ENCODE assay signal across 8 mouse cellular contexts in genomic region chr4:156032856-156033255, GRCm38 (mm10). TPM values are rescaled to one million over a fixed set of nuclear protein-coding genes. Genes with fewer than 3 reads are reported as not detected.
DNase-seq lines count a peak whose midpoint lies in the region; ATAC-seq and TF ChIP-seq lines count a peak whose summit lies in the region.

No protein-coding gene starts in this region.

- peaks cover 39% of the 10 kb centered on the region for H3K4me1 ChIP-seq in heart, embryonic 10.5 days
- peaks cover 35% of the 10 kb centered on the region for H3K4me1 ChIP-seq in heart, embryonic 12.5 days (replicated peaks)
- H3K4me1 ChIP-seq in kidney, postnatal 0 days (replicated peaks; ENCODE audit: insufficient read depth, low read length): peaks cover 16% of the 10 kb centered on the region
- H3K4me1 ChIP-seq in forebrain, embryonic 14.5 days (ENCODE audit: control insufficient read depth, insufficient read depth, low read length): peaks cover 8% of the 10 kb centered on the region

- no peak overlapping the region for H3K9ac ChIP-seq in heart, embryonic 12.5 days
- H3K9ac ChIP-seq in kidney, postnatal 0 days (ENCODE audit: low read depth, low read length): no peak overlapping the region
- H3K9ac ChIP-seq in forebrain, embryonic 14.5 days (ENCODE audit: low read length): no peak overlapping the region

- peak overlapping the region; percentile 26; the same call in 1 of the 2 replicates for H3K27ac ChIP-seq in heart, embryonic 10.5 days
- no peak overlapping the region for H3K27ac ChIP-seq in heart, embryonic 12.5 days (ENCODE audit: poor library complexity, severe bottlenecking)
- peak overlapping the region; percentile 92 for H3K27ac ChIP-seq in kidney, postnatal 0 days
- no peak overlapping the region for H3K27ac ChIP-seq in forebrain, embryonic 14.5 days (ENCODE audit: low read depth, low read length)

- no peak overlapping the region for H3K4me2 ChIP-seq in heart, embryonic 12.5 days
- no peak overlapping the region for H3K4me2 ChIP-seq in kidney, postnatal 0 days (ENCODE audit: low read length)
- no peak overlapping the region for H3K4me2 ChIP-seq in forebrain, embryonic 14.5 days (ENCODE audit: low read length)

- H3K9me3 ChIP-seq in heart, embryonic 10.5 days: no peaks in the 10 kb centered on the region
- H3K9me3 ChIP-seq in heart, embryonic 12.5 days (replicated peaks): no peaks in the 10 kb centered on the region
- no peaks in the 10 kb centered on the region for H3K9me3 ChIP-seq in kidney, postnatal 0 days (replicated peaks; ENCODE audit: low read length)
- no peaks in the 10 kb centered on the region for H3K9me3 ChIP-seq in forebrain, embryonic 14.5 days (replicated peaks; ENCODE audit: control insufficient read depth, low read length)

- peaks cover 28% of the 10 kb centered on the region for H3K27me3 ChIP-seq in heart, embryonic 10.5 days (ENCODE audit: insufficient read depth, poor library complexity, severe bottlenecking)
- H3K27me3 ChIP-seq in heart, embryonic 12.5 days (replicated peaks): peaks cover 28% of the 10 kb centered on the region
- H3K27me3 ChIP-seq in kidney, postnatal 0 days (ENCODE audit: insufficient read depth, low read length): no peaks in the 10 kb centered on the region
- H3K27me3 ChIP-seq in forebrain, embryonic 14.5 days (replicated peaks; ENCODE audit: control insufficient read depth, insufficient read depth, low read length): peaks cover 22% of the 10 kb centered on the region

- 71% methylated on average over 4 of the region's 4 CpGs for WGBS in heart, embryonic 10.5 days
- 80% methylated on average over 4 of the region's 4 CpGs for WGBS in heart, embryonic 12.5 days
- 78% methylated on average over 4 of the region's 4 CpGs for WGBS in kidney, postnatal 0 days
- 92% methylated on average over 4 of the region's 4 CpGs for WGBS in forebrain, embryonic 14.5 days

- TF ChIP-seq CTCF in kidney, postnatal 0 days (IDR thresholded peaks at IDR 0.05; ENCODE audit: low read depth): no peak

- peaks cover 18% of the 10 kb centered on the region for H3K36me3 ChIP-seq in heart, embryonic 10.5 days
- H3K36me3 ChIP-seq in heart, embryonic 12.5 days: peaks cover 13% of the 10 kb centered on the region
- H3K36me3 ChIP-seq in kidney, postnatal 0 days (ENCODE audit: insufficient read depth, low read length): 0 out of 2 replicates have a peak, but pooled peaks cover 3% of the 10 kb centered on the region
- 0 out of 2 replicates have a peak, but pooled peaks cover 3% of the 10 kb centered on the region for H3K36me3 ChIP-seq in forebrain, embryonic 14.5 days (ENCODE audit: control insufficient read depth, insufficient read depth, low read length)

- H3K4me3 ChIP-seq in heart, embryonic 10.5 days: no peak overlapping the region
- no peak overlapping the region for H3K4me3 ChIP-seq in heart, embryonic 12.5 days
- H3K4me3 ChIP-seq in kidney, postnatal 0 days (replicated peaks; ENCODE audit: low read depth, low read length): no peak overlapping the region
- H3K4me3 ChIP-seq in forebrain, embryonic 14.5 days (ENCODE audit: low read depth, low read length): no peak overlapping the region

- ATAC-seq in heart, embryonic 12.5 days (ENCODE audit: insufficient number of reproducible peaks, low FRiP score): no peak
- no peak for ATAC-seq in kidney, postnatal 0 days (replicated peaks; ENCODE audit: low FRiP score, low read depth)
- no peak for ATAC-seq in forebrain, embryonic 14.5 days

- no peak for DNase-seq in heart, embryonic 10.5 days (ENCODE audit: low spot score)
- peak; percentile 7 for DNase-seq in retina, postnatal 1 day
- no peak for DNase-seq in retina, embryonic 14.5 days (ENCODE audit: low spot score)
- DNase-seq in kidney, postnatal 0 days (ENCODE audit: low spot score): no peak
- DNase-seq in thymus, postnatal 14 days: peak; percentile 64
- no peak for DNase-seq in urinary bladder, postnatal 4 days (ENCODE audit: low spot score in 2 of 2)
- no peak for DNase-seq in forebrain, embryonic 14.5 days (ENCODE audit: low spot score)

RNA-seq across cellular contexts. Expression of gene Tnfrsf18, which starts 6.9 kb away (rescaled TPM):
- 1.4 and 1.7 TPM in 2 replicates for polyA plus RNA-seq in heart, embryonic 10.5 days (2016; fragmentation: Nextera tagmentation; extraction: Ambion mirVana)
- 1.9 and 2.1 TPM in 2 replicates for polyA plus RNA-seq in heart, embryonic 12.5 days (2016; fragmentation: Nextera tagmentation; extraction: Ambion mirVana)
- polyA plus RNA-seq in kidney, postnatal 0 days (2015; fragmentation: Nextera tagmentation; extraction: Ambion mirVana): 1.3 TPM in 2 replicates
- polyA plus RNA-seq in forebrain, embryonic 14.5 days (2014; fragmentation: Nextera tagmentation; extraction: Ambion mirVana): 0.40 and 0.53 TPM in 2 replicates

RNA-seq across cellular contexts. Expression of gene Tnfrsf4, which starts 19.2 kb away (rescaled TPM):
- polyA plus RNA-seq in heart, embryonic 10.5 days (2016; fragmentation: Nextera tagmentation; extraction: Ambion mirVana): 0.28 and 1.0 TPM in 2 replicates
- polyA plus RNA-seq in heart, embryonic 12.5 days (2016; fragmentation: Nextera tagmentation; extraction: Ambion mirVana): 0.37 TPM in 1 of 2 replicates, not detected in the other
- polyA plus RNA-seq in kidney, postnatal 0 days (2015; fragmentation: Nextera tagmentation; extraction: Ambion mirVana): 0.70 and 0.88 TPM in 2 replicates
- polyA plus RNA-seq in forebrain, embryonic 14.5 days (2014; fragmentation: Nextera tagmentation; extraction: Ambion mirVana): 0.43 and 0.60 TPM in 2 replicates

RNA-seq across cellular contexts. Expression of gene Ttll10, which starts 26.4 kb away (rescaled TPM):
- polyA plus RNA-seq in heart, embryonic 10.5 days (2016; fragmentation: Nextera tagmentation; extraction: Ambion mirVana): 0.19 and 0.38 TPM in 2 replicates
- polyA plus RNA-seq in heart, embryonic 12.5 days (2016; fragmentation: Nextera tagmentation; extraction: Ambion mirVana): 0.14 and 0.24 TPM in 2 replicates
- 5.6 and 6.0 TPM in 2 replicates for polyA plus RNA-seq in kidney, postnatal 0 days (2015; fragmentation: Nextera tagmentation; extraction: Ambion mirVana)
- not detected in 2 replicates for polyA plus RNA-seq in forebrain, embryonic 14.5 days (2014; fragmentation: Nextera tagmentation; extraction: Ambion mirVana)

RNA-seq across cellular contexts. Expression of gene Sdf4, which starts 40.2 kb away (rescaled TPM):
- polyA plus RNA-seq in heart, embryonic 10.5 days (2016; fragmentation: Nextera tagmentation; extraction: Ambion mirVana): 139 and 148 TPM in 2 replicates
- polyA plus RNA-seq in heart, embryonic 12.5 days (2016; fragmentation: Nextera tagmentation; extraction: Ambion mirVana): 138 and 140 TPM in 2 replicates
- 178 and 183 TPM in 2 replicates for polyA plus RNA-seq in kidney, postnatal 0 days (2015; fragmentation: Nextera tagmentation; extraction: Ambion mirVana)
- 124 and 127 TPM in 2 replicates for polyA plus RNA-seq in forebrain, embryonic 14.5 days (2014; fragmentation: Nextera tagmentation; extraction: Ambion mirVana)

RNA-seq across cellular contexts. Expression of gene B3galt6, which starts 40.4 kb away (rescaled TPM):
- 10.7 and 12.9 TPM in 2 replicates for polyA plus RNA-seq in heart, embryonic 10.5 days (2016; fragmentation: Nextera tagmentation; extraction: Ambion mirVana)
- polyA plus RNA-seq in heart, embryonic 12.5 days (2016; fragmentation: Nextera tagmentation; extraction: Ambion mirVana): 10.3 and 11.0 TPM in 2 replicates
- 14.3 and 14.5 TPM in 2 replicates for polyA plus RNA-seq in kidney, postnatal 0 days (2015; fragmentation: Nextera tagmentation; extraction: Ambion mirVana)
- 27.6 and 29.6 TPM in 2 replicates for polyA plus RNA-seq in forebrain, embryonic 14.5 days (2014; fragmentation: Nextera tagmentation; extraction: Ambion mirVana)

Comparison
In these comparisons a context has a peak if more than half of its experiments do, and no peak if none do; other contexts are left out.
1. DNase-seq: peak in retina, postnatal 1 day (single experiment) and thymus, postnatal 14 days (single experiment); none in heart, embryonic 10.5 days (single experiment), retina, embryonic 14.5 days (single experiment), kidney, postnatal 0 days (single experiment), urinary bladder, postnatal 4 days (0 of 2) and forebrain, embryonic 14.5 days (single experiment).
2. H3K27ac ChIP-seq: peak in heart, embryonic 10.5 days (single experiment) and kidney, postnatal 0 days (single experiment); none in heart, embryonic 12.5 days (single experiment) and forebrain, embryonic 14.5 days (single experiment).